Mouse (Mus musculus) liver, adult 2 months (tissue): ENCODE measurements at regions not wholly inside any gene's neighbourhood (a gene's known extent, or its start where the extent isn't known, plus 50 kb on each side); places are given as distances from the start of the nearest gene placed in this dataset.

ENCODE experiments used
- CTCF ChIP-seq: fragments of 200-500 bp; IDR thresholded peaks from 2 replicates; pipeline ENCODE4 v1.5.1; 2011; ENCODE audit warnings: low read depth, low read length, control low read depth
- POLR2A ChIP-seq: fragments of 200-500 bp; IDR thresholded peaks from 2 replicates; pipeline ENCODE4 v1.6.1; 2011; ENCODE audit warnings: low read length, control low read depth; ENCODE audit not compliant: insufficient read depth; ENCODE audit errors: extremely low read depth

- TF ChIP-seq CTCF (no peak), POLR2A (no peak)
Observed at GRCm38 (mm10) chr1:71904376-71904948, 251.5 kb upstream of the Fn1 start.
